In the genomic region with DNA sequence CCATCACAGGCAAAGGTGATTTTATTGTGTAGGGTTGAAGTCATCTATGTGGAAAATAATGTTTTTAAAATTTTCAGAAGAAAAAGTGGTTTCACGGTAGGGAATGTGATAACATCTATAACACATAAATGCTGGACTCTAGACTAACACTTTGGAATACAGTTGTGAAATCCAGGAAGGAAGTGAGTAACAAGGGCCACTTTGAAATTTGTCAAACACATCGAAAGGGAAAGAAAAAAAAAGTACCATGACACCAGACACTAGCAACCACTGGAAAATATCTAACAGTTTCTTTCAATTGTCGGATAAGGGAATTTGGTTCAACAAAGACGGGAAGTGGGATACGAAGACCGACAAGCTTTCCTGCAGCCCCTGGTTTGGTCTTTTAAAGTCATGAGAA, we compare ENCODE assay signal across 20 mouse cellular contexts.
DNase-seq lines count a peak whose midpoint lies in the region; ATAC-seq and TF ChIP-seq lines count a peak whose summit lies in the region.
"Had no signal": no experiment of that assay in that cellular context is flagged by ENCODE, and none has a peak within 500 bp of the region (broad histone marks: within the 10 kb centered on the region; RNA-seq: fewer than 3 reads in every experiment).

No protein-coding gene starts in this region.

- no peaks in the 10 kb centered on the region for H3K36me3 ChIP-seq in kidney, adult 2 months (ENCODE audit: control insufficient read depth, insufficient read depth, low read length)
- no peaks in the 10 kb centered on the region for H3K36me3 ChIP-seq in kidney, embryonic 14.5 days (ENCODE audit: control insufficient read depth, insufficient read depth, low read length)
- no peaks in the 10 kb centered on the region for H3K36me3 ChIP-seq in lung, embryonic 16.5 days (ENCODE audit: control insufficient read depth, insufficient read depth, low read length)
- no peaks in the 10 kb centered on the region for H3K36me3 ChIP-seq in heart, embryonic 15.5 days
- H3K36me3 ChIP-seq in forebrain, embryonic 16.5 days (ENCODE audit: control insufficient read depth, insufficient read depth), result no peaks in the 10 kb centered on the region
- H3K36me3 ChIP-seq: forebrain, embryonic 15.5 days; limb, embryonic 10.5 days; liver, embryonic 15.5 days; midbrain, embryonic 13.5 days had no signal

- H3K9ac ChIP-seq in kidney, embryonic 14.5 days (ENCODE audit: low read depth, low read length), result no peak overlapping the region
- H3K9ac ChIP-seq in lung, embryonic 16.5 days (ENCODE audit: low read length), result no peak overlapping the region
- no peak overlapping the region for H3K9ac ChIP-seq in heart, embryonic 15.5 days
- no peak overlapping the region for H3K9ac ChIP-seq in forebrain, embryonic 16.5 days (replicated peaks; ENCODE audit: low read depth, low read length)
- H3K9ac ChIP-seq: forebrain, embryonic 15.5 days; liver, embryonic 15.5 days; midbrain, embryonic 13.5 days had no signal

- 68% methylated on average over 6 of the region's 6 CpGs for WGBS in kidney, adult 2 months
- WGBS in kidney, embryonic 14.5 days, result 80% methylated on average over 6 of the region's 6 CpGs
- WGBS in lung, embryonic 16.5 days, result 44% methylated on average over 6 of the region's 6 CpGs
- WGBS in heart, embryonic 15.5 days, result 70% methylated on average over 6 of the region's 6 CpGs
- WGBS in forebrain, embryonic 16.5 days, result 83% methylated on average over 6 of the region's 6 CpGs

- no peak overlapping the region for H3K4me2 ChIP-seq in kidney, embryonic 14.5 days (replicated peaks; ENCODE audit: low read depth, low read length)
- H3K4me2 ChIP-seq in lung, embryonic 16.5 days (ENCODE audit: low read depth, low read length), result no peak overlapping the region
- H3K4me2 ChIP-seq in heart, embryonic 15.5 days, result no peak overlapping the region
- H3K4me2 ChIP-seq in forebrain, embryonic 16.5 days (ENCODE audit: low read length), result no peak overlapping the region
- H3K4me2 ChIP-seq: forebrain, embryonic 15.5 days; liver, embryonic 15.5 days; midbrain, embryonic 13.5 days had no signal

- no peak overlapping the region for H3K27ac ChIP-seq in kidney, adult 2 months (ENCODE audit: insufficient read depth, low read depth, low read length)
- no peak overlapping the region for H3K27ac ChIP-seq in kidney, embryonic 14.5 days (ENCODE audit: low read depth, low read length)
- peak overlapping the region; percentile 72 for H3K27ac ChIP-seq in lung, embryonic 16.5 days (ENCODE audit: low read length)
- H3K27ac ChIP-seq in heart, embryonic 15.5 days, result peak overlapping the region; percentile 55; the same call in 1 of the 2 replicates
- H3K27ac ChIP-seq in forebrain, embryonic 16.5 days (ENCODE audit: low read length), result no peak overlapping the region
- H3K27ac ChIP-seq: forebrain, embryonic 15.5 days; layer of hippocampus, adult 2 months; limb, embryonic 10.5 days; liver, embryonic 15.5 days; midbrain, embryonic 13.5 days had no signal

- TF ChIP-seq CTCF in kidney, adult 2 months (conservative IDR thresholded peaks at IDR 0.05; ENCODE audit: insufficient read depth, insufficient read length, low read depth, low read length), result no peak

- H3K4me3 ChIP-seq in kidney, adult 2 months (ENCODE audit: insufficient read depth, low read depth, low read length), result no peak overlapping the region
- no peak overlapping the region for H3K4me3 ChIP-seq in kidney, embryonic 14.5 days (ENCODE audit: low read length)
- H3K4me3 ChIP-seq in lung, embryonic 16.5 days (ENCODE audit: low read length), result no peak overlapping the region
- H3K4me3 ChIP-seq in heart, embryonic 15.5 days, result no peak overlapping the region
- no peak overlapping the region for H3K4me3 ChIP-seq in forebrain, embryonic 16.5 days (replicated peaks; ENCODE audit: low read length)
- H3K4me3 ChIP-seq: erythroblast, embryonic 14.5 days; forebrain, embryonic 15.5 days; layer of hippocampus, adult 2 months; limb, embryonic 10.5 days; liver, embryonic 15.5 days; midbrain, embryonic 13.5 days; myocyte had no signal

- peak; percentile 34 for DNase-seq in kidney, adult 2 months
- DNase-seq in lung, postnatal 14 days, result no peak
- DNase-seq: adrenal gland, postnatal 10 days; cerebellum, adult 9-10 months; embryo, embryonic 11 days; gastrocnemius, postnatal 14 days; thymus, adult 2 months had no signal

- no peaks in the 10 kb centered on the region for H3K4me1 ChIP-seq in kidney, adult 2 months (ENCODE audit: control insufficient read depth, insufficient read depth, low read length)
- no peaks in the 10 kb centered on the region for H3K4me1 ChIP-seq in kidney, embryonic 14.5 days (ENCODE audit: control insufficient read depth, insufficient read depth, low read length)
- 0 out of 2 replicates have a peak, but pooled peaks cover 2% of the 10 kb centered on the region for H3K4me1 ChIP-seq in lung, embryonic 16.5 days (replicated peaks; ENCODE audit: control insufficient read depth, insufficient read depth, low read length)
- H3K4me1 ChIP-seq in heart, embryonic 15.5 days (replicated peaks), result no peaks in the 10 kb centered on the region
- no peaks in the 10 kb centered on the region for H3K4me1 ChIP-seq in forebrain, embryonic 16.5 days (replicated peaks; ENCODE audit: control insufficient read depth, insufficient read depth, low read length)
- H3K4me1 ChIP-seq: forebrain, embryonic 15.5 days; limb, embryonic 10.5 days; liver, embryonic 15.5 days; midbrain, embryonic 13.5 days had no signal

- ATAC-seq in kidney, embryonic 14.5 days (ENCODE audit: low FRiP score, low TSS enrichment), result no peak
- no peak for ATAC-seq in lung, embryonic 16.5 days (ENCODE audit: low read depth)
- ATAC-seq in heart, embryonic 15.5 days (replicated peaks; ENCODE audit: insufficient number of reproducible peaks, insufficient read depth, low FRiP score, low read depth), result no peak
- peak; percentile 78 for ATAC-seq in megakaryocyte progenitor cell, adult 5-6 weeks (replicated peaks; ENCODE audit: poor library complexity)
- no peak for ATAC-seq in forebrain, embryonic 16.5 days
- ATAC-seq: CD4-positive, CD25-positive, alpha-beta regulatory T cell, adult 4 months; forebrain, embryonic 15.5 days; midbrain, embryonic 13.5 days had no signal

- no peaks in the 10 kb centered on the region for H3K9me3 ChIP-seq in kidney, embryonic 14.5 days (ENCODE audit: control insufficient read depth, low read length)
- no peaks in the 10 kb centered on the region for H3K9me3 ChIP-seq in lung, embryonic 16.5 days (ENCODE audit: control insufficient read depth, low read length)
- no peaks in the 10 kb centered on the region for H3K9me3 ChIP-seq in heart, embryonic 15.5 days (replicated peaks)
- H3K9me3 ChIP-seq in forebrain, embryonic 16.5 days (ENCODE audit: control insufficient read depth, low read length), result no peaks in the 10 kb centered on the region
- H3K9me3 ChIP-seq: forebrain, embryonic 15.5 days; limb, embryonic 10.5 days; liver, embryonic 15.5 days; midbrain, embryonic 13.5 days had no signal

- H3K27me3 ChIP-seq in kidney, adult 2 months (replicated peaks; ENCODE audit: control insufficient read depth, insufficient read depth, low read length), result no peaks in the 10 kb centered on the region; the same call in 1 of the 2 replicates
- H3K27me3 ChIP-seq in kidney, embryonic 14.5 days (ENCODE audit: control insufficient read depth, insufficient read depth, low read length), result no peaks in the 10 kb centered on the region
- no peaks in the 10 kb centered on the region for H3K27me3 ChIP-seq in lung, embryonic 16.5 days (ENCODE audit: control insufficient read depth, insufficient read depth, low read depth, low read length)
- no peaks in the 10 kb centered on the region for H3K27me3 ChIP-seq in heart, embryonic 15.5 days
- no peaks in the 10 kb centered on the region for H3K27me3 ChIP-seq in forebrain, embryonic 16.5 days (replicated peaks; ENCODE audit: control insufficient read depth, insufficient read depth, low read length)
- H3K27me3 ChIP-seq: forebrain, embryonic 15.5 days; liver, embryonic 15.5 days; midbrain, embryonic 13.5 days had no signal

- no peak for TF ChIP-seq POLR2A in kidney, adult 2 months (IDR thresholded peaks at IDR 0.05; ENCODE audit: low read depth, low read length)

Comparison
In these comparisons a context has a peak if more than half of its experiments do, and no peak if none do; other contexts are left out.
1. H3K27ac ChIP-seq: peak in lung, embryonic 16.5 days (single experiment) and heart, embryonic 15.5 days (single experiment); none in kidney, adult 2 months (single experiment), kidney, embryonic 14.5 days (single experiment) and forebrain, embryonic 16.5 days (single experiment).